Mouse (Mus musculus): ENCODE results near the gene Ssbp4. TPM values are rescaled to one million over a fixed set of nuclear protein-coding genes. Genes with fewer than 3 reads are reported as not detected.

Ssbp4 gene
- total and polyA plus RNA-seq, 2 experiments from 2014 or later: 57.3 to 107 TPM

DNA sequence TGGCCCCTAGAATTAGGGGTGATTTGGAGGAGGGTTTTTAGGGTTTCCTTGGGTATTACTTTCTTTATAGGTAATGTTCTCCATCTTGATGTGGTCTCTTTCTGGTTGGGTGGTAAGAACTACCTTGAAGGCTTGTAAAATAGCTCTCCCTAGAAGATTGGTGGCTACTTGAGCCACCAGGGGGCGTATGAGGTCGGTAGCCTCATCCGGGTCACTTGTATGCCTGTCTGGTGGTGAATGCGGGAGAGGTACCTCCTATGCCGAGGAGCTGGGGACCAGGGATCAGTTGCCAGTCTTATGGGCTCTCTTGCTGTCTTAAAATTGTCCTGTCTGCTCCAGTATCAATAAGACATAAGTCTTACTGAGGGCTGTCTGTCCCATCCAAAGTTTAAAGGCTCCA, 16.4 kb upstream of the Ssbp4 start:
- 0 out of 2 replicates have a peak, but pooled peaks cover 4% of the 10 kb centered on the region for H3K27me3 ChIP-seq (ENCODE audit: control insufficient read depth, insufficient read depth, low read length)
- ATAC-seq (ENCODE audit: insufficient read depth, low read depth) (no peak), DNase-seq (ENCODE audit: low spot score) (no peak)
- no peak overlapping the region for H3K27ac ChIP-seq (ENCODE audit: low read depth)
- 0 out of 2 replicates have a peak, but pooled peaks cover 2% of the 10 kb centered on the region for H3K4me1 ChIP-seq (ENCODE audit: control insufficient read depth, insufficient read depth)
- TF ChIP-seq EP300 (IDR thresholded peaks at IDR 0.05; ENCODE audit: low read depth): no peak
- peak; percentile 62 for TF ChIP-seq CTCF (IDR thresholded peaks at IDR 0.05; ENCODE audit: low read depth)
- WGBS: 11% methylated on average over 5 of the region's 5 CpGs
- no peaks in the 10 kb centered on the region for H3K36me3 ChIP-seq (replicated peaks; ENCODE audit: control insufficient read depth, insufficient read depth, low read length)
- no peak overlapping the region for H3K9ac ChIP-seq (replicated peaks; ENCODE audit: low read depth, low read length)
- no peaks in the 10 kb centered on the region for H3K9me3 ChIP-seq (replicated peaks; ENCODE audit: control insufficient read depth, low read length)
- no peak overlapping the region for H3K4me2 ChIP-seq (ENCODE audit: low read depth, low read length)
- no peak overlapping the region for H3K4me3 ChIP-seq (ENCODE audit: low read depth, low read length)

DNA sequence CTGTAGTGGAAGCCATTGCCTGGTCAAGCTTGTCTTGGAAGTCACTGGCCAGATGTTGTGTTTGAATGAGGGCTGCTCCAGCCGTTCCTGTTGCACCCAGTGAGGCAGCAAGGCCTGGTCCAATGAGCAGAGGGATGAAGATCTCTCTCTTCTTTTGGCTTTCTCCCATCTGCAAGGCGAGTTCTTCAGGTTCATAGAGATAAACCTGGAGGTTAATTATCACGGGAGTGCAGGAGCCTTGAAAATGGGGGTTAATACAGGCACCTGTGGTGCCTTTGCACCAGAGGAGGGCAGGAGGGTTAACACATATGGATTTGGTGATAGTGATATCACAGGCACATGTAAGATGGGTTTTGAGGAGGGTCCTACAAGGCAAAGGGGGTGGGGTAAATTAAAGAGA, 13.5 kb upstream of the Ssbp4 start:
- H3K4me1 ChIP-seq (ENCODE audit: control insufficient read depth, insufficient read depth): no peaks in the 10 kb centered on the region
- ATAC-seq (ENCODE audit: insufficient read depth, low read depth) (no peak), DNase-seq (ENCODE audit: low spot score) (no peak)
- H3K4me2 ChIP-seq (ENCODE audit: low read depth, low read length): no peak overlapping the region
- no peaks in the 10 kb centered on the region for H3K9me3 ChIP-seq (replicated peaks; ENCODE audit: control insufficient read depth, low read length)
- H3K4me3 ChIP-seq (ENCODE audit: low read depth, low read length): no peak overlapping the region
- no peak overlapping the region for H3K27ac ChIP-seq (ENCODE audit: low read depth)
- 37% methylated on average over 3 of the region's 3 CpGs for WGBS
- no peak overlapping the region for H3K9ac ChIP-seq (replicated peaks; ENCODE audit: low read depth, low read length)
- TF ChIP-seq CTCF (IDR thresholded peaks at IDR 0.05; ENCODE audit: low read depth) (no peak), EP300 (IDR thresholded peaks at IDR 0.05; ENCODE audit: low read depth) (no peak)
- 0 out of 2 replicates have a peak, but pooled peaks cover 4% of the 10 kb centered on the region for H3K27me3 ChIP-seq (ENCODE audit: control insufficient read depth, insufficient read depth, low read length)
- no peaks in the 10 kb centered on the region for H3K36me3 ChIP-seq (replicated peaks; ENCODE audit: control insufficient read depth, insufficient read depth, low read length)

- 0 out of 2 replicates have a peak, but pooled peaks cover 4% of the 10 kb centered on the region for H3K27me3 ChIP-seq (ENCODE audit: control insufficient read depth, insufficient read depth, low read length)
- H3K4me2 ChIP-seq (ENCODE audit: low read depth, low read length): no peak overlapping the region
- no peak overlapping the region for H3K9ac ChIP-seq (replicated peaks; ENCODE audit: low read depth, low read length)
- no peaks in the 10 kb centered on the region for H3K36me3 ChIP-seq (replicated peaks; ENCODE audit: control insufficient read depth, insufficient read depth, low read length)
- no peak for TF ChIP-seq CTCF (IDR thresholded peaks at IDR 0.05; ENCODE audit: low read depth)
- no peak for TF ChIP-seq EP300 (IDR thresholded peaks at IDR 0.05; ENCODE audit: low read depth)
- ATAC-seq (ENCODE audit: insufficient read depth, low read depth): peak; percentile 70
- H3K4me1 ChIP-seq (ENCODE audit: control insufficient read depth, insufficient read depth): no peaks in the 10 kb centered on the region
- no peaks in the 10 kb centered on the region for H3K9me3 ChIP-seq (replicated peaks; ENCODE audit: control insufficient read depth, low read length)
- no peak overlapping the region for H3K27ac ChIP-seq (ENCODE audit: low read depth)
- no peak for DNase-seq (ENCODE audit: low spot score)
- no peak overlapping the region for H3K4me3 ChIP-seq (ENCODE audit: low read depth, low read length)
- 38% methylated on average over 9 of the region's 9 CpGs for WGBS
Measured at GRCm38 (mm10) chr8:70618888-70619334, 10.2 kb upstream of the Ssbp4 start.

- Histone ChIP-seq H3K27ac (ENCODE audit: low read depth) (no peak overlapping the region), H3K27me3 (ENCODE audit: control insufficient read depth, insufficient read depth, low read length) (0 out of 2 replicates have a peak, but pooled peaks cover 4% of the 10 kb centered on the region), H3K9ac (replicated peaks; ENCODE audit: low read depth, low read length) (no peak overlapping the region), H3K9me3 (replicated peaks; ENCODE audit: control insufficient read depth, low read length) (no peaks in the 10 kb centered on the region), H3K4me3 (ENCODE audit: low read depth, low read length) (no peak overlapping the region), H3K4me2 (ENCODE audit: low read depth, low read length) (no peak overlapping the region), H3K36me3 (replicated peaks; ENCODE audit: control insufficient read depth, insufficient read depth, low read length) (no peaks in the 10 kb centered on the region), H3K4me1 (ENCODE audit: control insufficient read depth, insufficient read depth) (no peaks in the 10 kb centered on the region)
- no peak for TF ChIP-seq CTCF (IDR thresholded peaks at IDR 0.05; ENCODE audit: low read depth)
- TF ChIP-seq EP300 (IDR thresholded peaks at IDR 0.05; ENCODE audit: low read depth): no peak
- 76% methylated on average over 11 of the region's 11 CpGs for WGBS
- DNase-seq (ENCODE audit: low spot score) (no peak), ATAC-seq (ENCODE audit: insufficient read depth, low read depth) (no peak)
Measured at GRCm38 (mm10) chr8:70617985-70618384, 9.3 kb upstream of the Ssbp4 start.

DNA sequence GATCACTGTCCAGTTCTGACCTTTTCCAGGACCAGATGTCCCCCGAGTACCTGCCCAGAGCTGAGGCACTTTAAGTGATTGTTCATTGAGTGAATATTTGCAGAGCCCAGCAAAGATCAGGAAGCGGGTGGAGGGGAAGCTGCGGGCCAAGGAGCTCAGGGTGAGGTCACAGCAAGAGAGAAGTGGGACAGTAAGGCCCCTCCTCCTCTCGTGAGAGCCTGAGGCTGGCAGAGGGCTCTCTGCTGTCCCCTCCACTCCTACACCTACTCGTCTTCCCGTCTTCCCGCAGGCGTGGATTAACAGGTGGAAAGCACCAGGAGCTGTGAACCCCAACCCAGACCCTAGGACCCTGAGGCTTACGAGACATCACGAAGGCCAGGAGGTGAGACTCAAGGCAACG, 8.0 kb upstream of the Ssbp4 start:
- no peaks in the 10 kb centered on the region for H3K9me3 ChIP-seq (replicated peaks; ENCODE audit: control insufficient read depth, low read length)
- no peaks in the 10 kb centered on the region for H3K4me1 ChIP-seq (ENCODE audit: control insufficient read depth, insufficient read depth)
- no peak for DNase-seq (ENCODE audit: low spot score)
- H3K27ac ChIP-seq (ENCODE audit: low read depth): no peak overlapping the region
- no peak overlapping the region for H3K9ac ChIP-seq (replicated peaks; ENCODE audit: low read depth, low read length)
- H3K4me3 ChIP-seq (ENCODE audit: low read depth, low read length): no peak overlapping the region
- no peaks in the 10 kb centered on the region for H3K36me3 ChIP-seq (replicated peaks; ENCODE audit: control insufficient read depth, insufficient read depth, low read length)
- 47% methylated on average over 11 of the region's 11 CpGs for WGBS
- H3K27me3 ChIP-seq (ENCODE audit: control insufficient read depth, insufficient read depth, low read length): 0 out of 2 replicates have a peak, but pooled peaks cover 3% of the 10 kb centered on the region
- no peak overlapping the region for H3K4me2 ChIP-seq (ENCODE audit: low read depth, low read length)
- TF ChIP-seq CTCF (IDR thresholded peaks at IDR 0.05; ENCODE audit: low read depth): no peak
- TF ChIP-seq EP300 (IDR thresholded peaks at IDR 0.05; ENCODE audit: low read depth): no peak
- ATAC-seq (ENCODE audit: insufficient read depth, low read depth): no peak

DNA sequence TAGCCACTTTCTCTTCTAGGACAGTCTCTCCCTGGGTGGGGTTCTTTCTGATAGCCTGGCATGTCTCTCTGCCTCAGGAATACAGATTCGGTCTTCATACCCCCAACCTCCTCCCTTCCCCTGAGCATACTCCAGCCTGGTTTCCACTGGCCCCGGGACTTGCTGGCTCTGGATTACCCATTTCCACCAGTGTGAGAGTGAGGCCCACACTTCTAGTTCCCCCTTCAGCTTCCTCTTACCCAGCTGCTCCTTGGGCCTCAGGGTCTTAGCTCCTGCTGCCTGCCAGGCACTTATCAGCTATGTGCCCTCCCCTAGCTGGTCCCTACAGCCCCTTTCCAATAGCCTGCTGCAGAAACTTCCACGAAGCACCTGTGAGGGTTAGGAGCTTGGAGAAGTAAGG, 7.2 kb upstream of the Ssbp4 start, which contains the start of gene Lrrc25:
Gene Lrrc25 (plus strand): TSS at position 262 of the 400 bp plus-strand sequence.
- TF ChIP-seq CTCF (IDR thresholded peaks at IDR 0.05; ENCODE audit: low read depth): no peak
- TF ChIP-seq EP300 (IDR thresholded peaks at IDR 0.05; ENCODE audit: low read depth): no peak
- ATAC-seq (ENCODE audit: insufficient read depth, low read depth) (no peak), DNase-seq (ENCODE audit: low spot score) (no peak)
- no peak within 1 kb of the TSS for H3K27ac ChIP-seq (ENCODE audit: low read depth)
- H3K36me3 ChIP-seq (replicated peaks; ENCODE audit: control insufficient read depth, insufficient read depth, low read length): no peaks in the 10 kb centered on the region
- no peaks in the 10 kb centered on the region for H3K9me3 ChIP-seq (replicated peaks; ENCODE audit: control insufficient read depth, low read length)
- no peaks in the 10 kb centered on the region for H3K27me3 ChIP-seq (ENCODE audit: control insufficient read depth, insufficient read depth, low read length)
- WGBS: 73% methylated on average over 3 of the region's 3 CpGs
- no peak within 1 kb of the TSS for H3K4me3 ChIP-seq (ENCODE audit: low read depth, low read length)
- no peak within 1 kb of the TSS for H3K9ac ChIP-seq (replicated peaks; ENCODE audit: low read depth, low read length)
- H3K4me2 ChIP-seq (ENCODE audit: low read depth, low read length): no peak within 1 kb of the TSS
- H3K4me1 ChIP-seq (ENCODE audit: control insufficient read depth, insufficient read depth): no peaks in the 10 kb centered on the region
